In genomic region chr4:132214847-132215246, GRCm38 (mm10) we compare ENCODE assay signal across 14 mouse cellular contexts. TPM values are rescaled to one million over a fixed set of nuclear protein-coding genes. Genes with fewer than 3 reads are reported as not detected.
A peak's percentile ranks its signal among the peaks of the same experiment; 100 is the strongest.
DNase-seq lines count a peak whose midpoint lies in the region; ATAC-seq and TF ChIP-seq lines count a peak whose summit lies in the region.
"Had no signal": no experiment of that assay in that cellular context is flagged by ENCODE, and none has a peak within 500 bp of the region (broad histone marks: within the 10 kb centered on the region; RNA-seq: fewer than 3 reads in every experiment).

No protein-coding gene starts in this region.

- peak overlapping the region; percentile 56 for H3K9ac ChIP-seq in MEL (ENCODE audit: control insufficient read depth, low read depth, low read length, poor library complexity, severe bottlenecking)
- H3K9ac ChIP-seq in intestine, embryonic 15.5 days: no peak overlapping the region
- no peak overlapping the region for H3K9ac ChIP-seq in forebrain, embryonic 14.5 days (ENCODE audit: low read length)
- H3K9ac ChIP-seq: forebrain, embryonic 13.5 days; limb, embryonic 13.5 days had no signal

- peaks cover 40 to 47% of the 10 kb centered on the region in 2 experiments for H3K4me1 ChIP-seq in MEL (ENCODE audit: control insufficient read depth in 1 of 2, insufficient read depth in 2 of 2, low read length in 2 of 2)
- H3K4me1 ChIP-seq in intestine, embryonic 15.5 days (replicated peaks): peaks cover 11% of the 10 kb centered on the region
- peaks cover 4% of the 10 kb centered on the region; the same call in 1 of the 2 replicates for H3K4me1 ChIP-seq in spleen, adult 2 months (ENCODE audit: control insufficient read depth, insufficient read depth, insufficient read length)
- peaks cover 5% of the 10 kb centered on the region for H3K4me1 ChIP-seq in forebrain, embryonic 14.5 days (ENCODE audit: control insufficient read depth, insufficient read depth, low read length)

- peak overlapping the region; percentile 14; the same call in 1 of the 2 replicates for H3K4me2 ChIP-seq in intestine, embryonic 15.5 days (replicated peaks)
- H3K4me2 ChIP-seq in forebrain, embryonic 14.5 days (ENCODE audit: low read length): no peak overlapping the region
- H3K4me2 ChIP-seq: forebrain, embryonic 13.5 days; limb, embryonic 13.5 days had no signal

- peak; percentile 62 for ATAC-seq in intestine, embryonic 15.5 days
- no peak for ATAC-seq in forebrain, embryonic 14.5 days
- ATAC-seq: activated CD4-positive, CD25-positive, alpha-beta regulatory T cell, adult 4 months; forebrain, embryonic 13.5 days had no signal

- DNase-seq in MEL (ENCODE audit: low read depth, low spot score): peak; percentile 90
- DNase-seq in lung, postnatal 14 days: peak; percentile 15
- peak; percentile 21 to 24 for DNase-seq in spleen, adult 2 months (ENCODE audit: low read depth in 1 of 2, low spot score in 2 of 2)
- no peak for DNase-seq in right cerebral cortex, adult 18-20 months
- no peak for DNase-seq in forebrain, embryonic 14.5 days (ENCODE audit: low spot score)
- DNase-seq in left cerebral cortex, adult 9 months (ENCODE audit: low spot score in 2 of 2): no peak
- DNase-seq in frontal cortex, postnatal 25 days (ENCODE audit: low spot score in 2 of 2): no peak
- DNase-seq: cerebellum, adult 11 months; kidney, postnatal 10 days had no signal

- peak overlapping the region; percentile 34 to 53; a peak in 3 of 4 replicates for H3K4me3 ChIP-seq in MEL (ENCODE audit: control insufficient read depth in 1 of 2, insufficient read depth in 1 of 2, low read depth in 2 of 2, low read length in 2 of 2)
- no peak overlapping the region for H3K4me3 ChIP-seq in intestine, embryonic 15.5 days (replicated peaks)
- H3K4me3 ChIP-seq in spleen, adult 2 months (ENCODE audit: extremely low read depth, insufficient read depth, insufficient read length): no peak overlapping the region
- no peak overlapping the region for H3K4me3 ChIP-seq in forebrain, embryonic 14.5 days (ENCODE audit: low read depth, low read length)
- H3K4me3 ChIP-seq: forebrain, embryonic 13.5 days; heart, adult 2 months; limb, embryonic 13.5 days had no signal

- H3K9me3 ChIP-seq in MEL (replicated peaks; ENCODE audit: insufficient read depth, low read length): no peaks in the 10 kb centered on the region
- H3K9me3 ChIP-seq in intestine, embryonic 15.5 days: no peaks in the 10 kb centered on the region
- no peaks in the 10 kb centered on the region for H3K9me3 ChIP-seq in forebrain, embryonic 14.5 days (replicated peaks; ENCODE audit: control insufficient read depth, low read length)
- H3K9me3 ChIP-seq: forebrain, embryonic 13.5 days; limb, embryonic 13.5 days had no signal

- peak overlapping the region; percentile 82 for H3K27ac ChIP-seq in MEL (ENCODE audit: control insufficient read depth, low read depth, low read length)
- H3K27ac ChIP-seq in intestine, embryonic 15.5 days: peak overlapping the region; percentile 13; the same call in 1 of the 2 replicates
- peak overlapping the region; percentile 30; the same call in 1 of the 2 replicates for H3K27ac ChIP-seq in spleen, adult 2 months (ENCODE audit: insufficient read depth, low read length)
- H3K27ac ChIP-seq in forebrain, embryonic 14.5 days (ENCODE audit: low read depth, low read length): no peak overlapping the region
- H3K27ac ChIP-seq: forebrain, embryonic 13.5 days; heart, adult 2 months; limb, embryonic 13.5 days had no signal

- no peak for TF ChIP-seq RAD21 in MEL (IDR thresholded peaks at IDR 0.05; ENCODE audit: low read depth, low read length)

- TF ChIP-seq CTCF in MEL (IDR thresholded peaks at IDR 0.05 in 2 of 3, conservative IDR thresholded peaks at IDR 0.05 in 1 of 3; ENCODE audit: control insufficient read depth in 1 of 3, insufficient read depth in 1 of 3, low read depth in 2 of 3, low read length in 3 of 3, poor library complexity in 1 of 3, severe bottlenecking in 1 of 3): no peak
- no peak for TF ChIP-seq CTCF in spleen, adult 2 months (IDR thresholded peaks at IDR 0.05; ENCODE audit: extremely low read depth, insufficient read depth, insufficient read length, insufficient replicate concordance)

- peak in 1 of 2 experiments; percentile 71; a peak in 2 of 4 replicates for TF ChIP-seq POLR2A in MEL (IDR thresholded peaks at IDR 0.05; ENCODE audit: control insufficient read depth in 1 of 2, insufficient read depth in 1 of 2, low read depth in 1 of 2, low read length in 2 of 2, poor library complexity in 1 of 2)
- no peak for TF ChIP-seq POLR2A in spleen, adult 2 months (IDR thresholded peaks at IDR 0.05; ENCODE audit: low read depth, low read length)

- peak; percentile 89 to 90 for TF ChIP-seq EP300 in MEL (IDR thresholded peaks at IDR 0.05; ENCODE audit: low read depth in 1 of 2, low read length in 2 of 2)

- peaks cover 22% of the 10 kb centered on the region for H3K79me2 ChIP-seq in MEL (ENCODE audit: control insufficient read depth, insufficient read depth, low read length, poor library complexity)

- no peaks in the 10 kb centered on the region for H3K27me3 ChIP-seq in MEL (ENCODE audit: control insufficient read depth in 1 of 2, insufficient read depth in 2 of 2, low read length in 2 of 2)
- H3K27me3 ChIP-seq in intestine, embryonic 15.5 days (replicated peaks): no peaks in the 10 kb centered on the region
- H3K27me3 ChIP-seq in spleen, adult 2 months (ENCODE audit: control insufficient read depth, insufficient read depth, low read length): no peaks in the 10 kb centered on the region
- no peaks in the 10 kb centered on the region for H3K27me3 ChIP-seq in forebrain, embryonic 14.5 days (replicated peaks; ENCODE audit: control insufficient read depth, insufficient read depth, low read length)
- H3K27me3 ChIP-seq: forebrain, embryonic 13.5 days; limb, embryonic 13.5 days had no signal

- 49% methylated on average over 4 of the region's 4 CpGs for WGBS in intestine, embryonic 15.5 days
- WGBS in spleen, adult 2 months: 8% methylated on average over 4 of the region's 4 CpGs
- WGBS in forebrain, embryonic 14.5 days: 69% methylated on average over 4 of the region's 4 CpGs

- peaks cover 3 to 53% of the 10 kb centered on the region in 2 experiments for H3K36me3 ChIP-seq in MEL (ENCODE audit: control insufficient read depth in 1 of 2, insufficient read depth in 2 of 2, low read length in 2 of 2)
- H3K36me3 ChIP-seq in intestine, embryonic 15.5 days: no peaks in the 10 kb centered on the region
- H3K36me3 ChIP-seq in spleen, adult 2 months (ENCODE audit: control insufficient read depth, insufficient read depth, low read length): peaks cover 3% of the 10 kb centered on the region; the same call in 1 of the 2 replicates
- 0 out of 2 replicates have a peak, but pooled peaks cover 2% of the 10 kb centered on the region for H3K36me3 ChIP-seq in forebrain, embryonic 14.5 days (ENCODE audit: control insufficient read depth, insufficient read depth, low read length)
- H3K36me3 ChIP-seq: limb, embryonic 13.5 days had no signal

TF ChIP-seq in MEL, 35 proteins besides CTCF, POLR2A, EP300 and RAD21 (continues in another document):
- TF ChIP-seq GATA1 (IDR thresholded peaks at IDR 0.05; ENCODE audit: low read depth, low read length) (peak; percentile 96), ZNF384 (IDR thresholded peaks at IDR 0.05; ENCODE audit: low read depth, low read length) (no peak), HCFC1 (IDR thresholded peaks at IDR 0.05; ENCODE audit: low read depth, low read length) (peak; percentile 71), JUND (IDR thresholded peaks at IDR 0.05; ENCODE audit: low read depth, low read length) (no peak), ZKSCAN1 (IDR thresholded peaks at IDR 0.05; ENCODE audit: low read depth, low read length) (no peak), POLR2AphosphoS2 (IDR thresholded peaks at IDR 0.05; ENCODE audit: low read length) (peak; percentile 82; the same call in 1 of the 2 replicates), TAL1 (IDR thresholded peaks at IDR 0.05; ENCODE audit: low read length) (peak; percentile 67), CHD1 (IDR thresholded peaks at IDR 0.05; ENCODE audit: low read depth, low read length) (no peak), MYC (IDR thresholded peaks at IDR 0.05; ENCODE audit: low read depth, low read length) (peak; percentile 93), ETS1 (IDR thresholded peaks at IDR 0.05; ENCODE audit: low read depth, low read length) (peak; percentile 87), USF1 (IDR thresholded peaks at IDR 0.05; ENCODE audit: low read depth, low read length) (peak; percentile 74), SMC3 (IDR thresholded peaks at IDR 0.05; ENCODE audit: low read depth, low read length) (peak; percentile 23), KAT2A (conservative IDR thresholded peaks at IDR 0.05; ENCODE audit: low read depth, low read length) (peak; percentile 50), SIN3A (IDR thresholded peaks at IDR 0.05; ENCODE audit: low read length) (peak; percentile 88), MYB (IDR thresholded peaks at IDR 0.05; ENCODE audit: low read depth, low read length) (no peak), POLR2AphosphoS5 (IDR thresholded peaks at IDR 0.05; ENCODE audit: borderline replicate concordance, low read depth, low read length) (no peak)

RNA-seq across cellular contexts. Expression of gene Ythdf2, which starts 2.7 kb away (rescaled TPM):
- 78.2 and 80.4 TPM in 2 replicates for total RNA-seq in MEL (2012; rRNA removed)
- 100 to 1,000 TPM; 103 to 979 TPM for polyA plus RNA-seq in MEL (2012; ENCODE audit: insufficient read depth in 1 of 2, insufficient read length in 2 of 2, low read depth in 1 of 2, low replicate concordance in 2 of 2, missing spikeins in 1 of 2)
- 70.6 and 86.5 TPM in 2 replicates for polyA plus RNA-seq in intestine, embryonic 15.5 days (2015; fragmentation: Nextera tagmentation; extraction: Ambion mirVana)
- 11.9 and 13.8 TPM in 2 replicates for polyA plus RNA-seq in spleen, adult 2 months (2012; rRNA removed)
- 164 and 174 TPM in 2 replicates for polyA plus RNA-seq in forebrain, embryonic 14.5 days (2014; fragmentation: Nextera tagmentation; extraction: Ambion mirVana)

RNA-seq across cellular contexts. Expression of gene Gmeb1, which starts 46.6 kb away (rescaled TPM):
- total RNA-seq in MEL (2012; rRNA removed): 9.9 and 12.0 TPM in 2 replicates
- 10 to 100 TPM in 1 of 2 experiments, not detected in 1; 29.6 TPM for polyA plus RNA-seq in MEL (2012; ENCODE audit: insufficient read depth in 1 of 2, insufficient read length in 2 of 2, low read depth in 1 of 2, low replicate concordance in 2 of 2, missing spikeins in 1 of 2)
- 27.8 and 31.3 TPM in 2 replicates for polyA plus RNA-seq in intestine, embryonic 15.5 days (2015; fragmentation: Nextera tagmentation; extraction: Ambion mirVana)
- 12.0 and 14.3 TPM in 2 replicates for polyA plus RNA-seq in spleen, adult 2 months (2012; rRNA removed)
- polyA plus RNA-seq in forebrain, embryonic 14.5 days (2014; fragmentation: Nextera tagmentation; extraction: Ambion mirVana): 26.6 and 38.3 TPM in 2 replicates

RNA-seq across cellular contexts. Expression of gene Taf12, which starts 59.3 kb away (rescaled TPM):
- total RNA-seq in MEL (2012; rRNA removed): 56.7 and 62.6 TPM in 2 replicates
- polyA plus RNA-seq in MEL (2012; ENCODE audit: insufficient read depth in 1 of 2, insufficient read length in 2 of 2, low read depth in 1 of 2, low replicate concordance in 2 of 2, missing spikeins in 1 of 2): 10 to 100 TPM in 1 of 2 experiments, not detected in 1; 76.4 TPM
- 37.7 and 39.8 TPM in 2 replicates for polyA plus RNA-seq in intestine, embryonic 15.5 days (2015; fragmentation: Nextera tagmentation; extraction: Ambion mirVana)
- polyA plus RNA-seq in spleen, adult 2 months (2012; rRNA removed): 6.9 and 7.5 TPM in 2 replicates
- 45.3 and 51.8 TPM in 2 replicates for polyA plus RNA-seq in forebrain, embryonic 14.5 days (2014; fragmentation: Nextera tagmentation; extraction: Ambion mirVana)

Comparison
In these comparisons a context has a peak if more than half of its experiments do, and no peak if none do; other contexts are left out.
1. DNase-seq: peak in MEL (single experiment), lung, postnatal 14 days (single experiment) and spleen, adult 2 months (2 of 2); none in right cerebral cortex, adult 18-20 months (single experiment), forebrain, embryonic 14.5 days (single experiment), left cerebral cortex, adult 9 months (0 of 2) and frontal cortex, postnatal 25 days (0 of 2).
2. H3K4me3 ChIP-seq: peak in MEL (2 of 2); none in intestine, embryonic 15.5 days (single experiment), spleen, adult 2 months (single experiment) and forebrain, embryonic 14.5 days (single experiment).